Comparison of ENCODE assay signal across 20 mouse cellular contexts in genomic region chr3:86253791-86254190, GRCm38 (mm10). TPM values are rescaled to one million over a fixed set of nuclear protein-coding genes. Genes with fewer than 3 reads are reported as not detected.
DNase-seq lines count a peak whose midpoint lies in the region; ATAC-seq and TF ChIP-seq lines count a peak whose summit lies in the region.
"Had no signal": no experiment of that assay in that cellular context is flagged by ENCODE, and none has a peak within 500 bp of the region (broad histone marks: within the 10 kb centered on the region; RNA-seq: fewer than 3 reads in every experiment).

No protein-coding gene starts in this region.

- no peak for TF ChIP-seq CTCF in MEL (IDR thresholded peaks at IDR 0.05 in 2 of 3, conservative IDR thresholded peaks at IDR 0.05 in 1 of 3; ENCODE audit: control insufficient read depth in 1 of 3, insufficient read depth in 1 of 3, low read depth in 2 of 3, low read length in 3 of 3, poor library complexity in 1 of 3, severe bottlenecking in 1 of 3)
- TF ChIP-seq CTCF in liver, embryonic 14.5 days (IDR thresholded peaks at IDR 0.05; ENCODE audit: low read depth), result no peak

- H3K79me2 ChIP-seq in MEL (ENCODE audit: control insufficient read depth, insufficient read depth, low read length, poor library complexity), result peaks cover 1% of the 10 kb centered on the region; the same call in 1 of the 2 replicates

- no peak for TF ChIP-seq EP300 in MEL (IDR thresholded peaks at IDR 0.05; ENCODE audit: low read depth in 1 of 2, low read length in 2 of 2)
- TF ChIP-seq EP300 in liver, embryonic 14.5 days (IDR thresholded peaks at IDR 0.05; ENCODE audit: low read depth), result no peak

- no peak for ATAC-seq in liver, embryonic 11.5 days (replicated peaks; ENCODE audit: low FRiP score)
- ATAC-seq in liver, embryonic 14.5 days (ENCODE audit: insufficient read depth), result no peak
- no peak for ATAC-seq in forebrain, embryonic 13.5 days
- ATAC-seq: forebrain, embryonic 16.5 days had no signal

- H3K36me3 ChIP-seq in liver, embryonic 11.5 days (ENCODE audit: control insufficient read depth, insufficient read depth, low read length), result no peaks in the 10 kb centered on the region
- H3K36me3 ChIP-seq in MEL (ENCODE audit: control insufficient read depth in 1 of 2, insufficient read depth in 2 of 2, low read length in 2 of 2), result peaks cover 0 to 18% of the 10 kb centered on the region in 2 experiments; a peak in 2 of 4 replicates
- H3K36me3 ChIP-seq in liver, embryonic 14.5 days (replicated peaks; ENCODE audit: control insufficient read depth, insufficient read depth, low read depth), result no peaks in the 10 kb centered on the region
- no peaks in the 10 kb centered on the region for H3K36me3 ChIP-seq in forebrain, embryonic 13.5 days (ENCODE audit: poor library complexity, severe bottlenecking)
- H3K36me3 ChIP-seq: embryonic facial prominence, embryonic 12.5 days; hindbrain, embryonic 13.5 days; limb, embryonic 10.5 days had no signal

- 69% methylated on average over 1 of the region's 1 CpGs for WGBS in liver, embryonic 11.5 days
- WGBS in liver, embryonic 14.5 days (ENCODE audit: insufficient replicate concordance), result 65% methylated on average over 1 of the region's 1 CpGs
- WGBS in forebrain, embryonic 13.5 days, result 74% methylated on average over 1 of the region's 1 CpGs

- no peaks in the 10 kb centered on the region for H3K27me3 ChIP-seq in liver, embryonic 11.5 days (replicated peaks; ENCODE audit: control insufficient read depth, insufficient read depth, low read length)
- H3K27me3 ChIP-seq in MEL (ENCODE audit: control insufficient read depth in 1 of 2, insufficient read depth in 2 of 2, low read length in 2 of 2), result no peaks in the 10 kb centered on the region
- H3K27me3 ChIP-seq in liver, embryonic 14.5 days (ENCODE audit: control insufficient read depth, insufficient read depth, low read length), result no peaks in the 10 kb centered on the region
- no peaks in the 10 kb centered on the region for H3K27me3 ChIP-seq in forebrain, embryonic 13.5 days
- H3K27me3 ChIP-seq: embryonic facial prominence, embryonic 12.5 days; hindbrain, embryonic 13.5 days; megakaryocyte, embryonic 14.5 days had no signal

- TF ChIP-seq POLR2A in MEL (IDR thresholded peaks at IDR 0.05; ENCODE audit: control insufficient read depth in 1 of 2, insufficient read depth in 1 of 2, low read depth in 1 of 2, low read length in 2 of 2, poor library complexity in 1 of 2), result no peak

- H3K4me2 ChIP-seq in liver, embryonic 11.5 days, result no peak overlapping the region
- peak overlapping the region; percentile 11; the same call in 1 of the 2 replicates for H3K4me2 ChIP-seq in liver, embryonic 14.5 days (ENCODE audit: low read depth)
- H3K4me2 ChIP-seq in forebrain, embryonic 13.5 days, result no peak overlapping the region
- H3K4me2 ChIP-seq: embryonic facial prominence, embryonic 12.5 days; hindbrain, embryonic 13.5 days had no signal

- H3K4me1 ChIP-seq in liver, embryonic 11.5 days (replicated peaks; ENCODE audit: control insufficient read depth, insufficient read depth, low read length), result 0 out of 2 replicates have a peak, but pooled peaks cover 2% of the 10 kb centered on the region
- peaks cover 6 to 20% of the 10 kb centered on the region in 2 experiments for H3K4me1 ChIP-seq in MEL (ENCODE audit: control insufficient read depth in 1 of 2, insufficient read depth in 2 of 2, low read length in 2 of 2)
- peaks cover 21 to 24% of the 10 kb centered on the region in 2 experiments for H3K4me1 ChIP-seq in liver, embryonic 14.5 days (replicated peaks; ENCODE audit: control insufficient read depth in 2 of 2, insufficient read depth in 2 of 2, low read length in 1 of 2)
- H3K4me1 ChIP-seq in forebrain, embryonic 13.5 days, result no peaks in the 10 kb centered on the region
- H3K4me1 ChIP-seq: embryonic facial prominence, embryonic 12.5 days; hindbrain, embryonic 13.5 days; limb, embryonic 10.5 days had no signal

- H3K4me3 ChIP-seq in liver, embryonic 11.5 days (ENCODE audit: low read depth, low read length), result no peak overlapping the region
- no peak overlapping the region for H3K4me3 ChIP-seq in MEL (ENCODE audit: control insufficient read depth in 1 of 2, insufficient read depth in 1 of 2, low read depth in 2 of 2, low read length in 2 of 2)
- H3K4me3 ChIP-seq in liver, embryonic 14.5 days (ENCODE audit: insufficient read depth in 1 of 2, low read depth in 2 of 2, low read length in 2 of 2), result no peak overlapping the region
- no peak overlapping the region for H3K4me3 ChIP-seq in forebrain, embryonic 13.5 days
- H3K4me3 ChIP-seq: embryonic facial prominence, embryonic 12.5 days; hindbrain, embryonic 13.5 days; limb, embryonic 10.5 days; megakaryocyte, embryonic 14.5 days had no signal

- H3K9ac ChIP-seq in liver, embryonic 11.5 days (ENCODE audit: low read depth, low read length), result no peak overlapping the region
- H3K9ac ChIP-seq in MEL (ENCODE audit: control insufficient read depth, low read depth, low read length, poor library complexity, severe bottlenecking), result no peak overlapping the region
- H3K9ac ChIP-seq in liver, embryonic 14.5 days (replicated peaks), result no peak overlapping the region
- H3K9ac ChIP-seq in forebrain, embryonic 13.5 days, result no peak overlapping the region
- H3K9ac ChIP-seq: embryonic facial prominence, embryonic 12.5 days; hindbrain, embryonic 13.5 days had no signal

- TF ChIP-seq RAD21 in MEL (IDR thresholded peaks at IDR 0.05; ENCODE audit: low read depth, low read length), result no peak

- H3K9me3 ChIP-seq in liver, embryonic 11.5 days (ENCODE audit: control insufficient read depth, low read length), result no peaks in the 10 kb centered on the region
- no peaks in the 10 kb centered on the region for H3K9me3 ChIP-seq in MEL (replicated peaks; ENCODE audit: insufficient read depth, low read length)
- H3K9me3 ChIP-seq in liver, embryonic 14.5 days (ENCODE audit: control insufficient read depth, low read length), result no peaks in the 10 kb centered on the region
- H3K9me3 ChIP-seq in forebrain, embryonic 13.5 days (replicated peaks), result no peaks in the 10 kb centered on the region
- H3K9me3 ChIP-seq: embryonic facial prominence, embryonic 12.5 days; hindbrain, embryonic 13.5 days; limb, embryonic 10.5 days; megakaryocyte, embryonic 14.5 days had no signal

- H3K27ac ChIP-seq in liver, embryonic 11.5 days (ENCODE audit: low read depth, low read length), result no peak overlapping the region
- no peak overlapping the region for H3K27ac ChIP-seq in MEL (ENCODE audit: control insufficient read depth, low read depth, low read length)
- peak overlapping the region; percentile 20; the same call in 1 of the 2 replicates for H3K27ac ChIP-seq in liver, embryonic 14.5 days
- no peak overlapping the region for H3K27ac ChIP-seq in forebrain, embryonic 13.5 days
- H3K27ac ChIP-seq: embryonic facial prominence, embryonic 12.5 days; hindbrain, embryonic 13.5 days; limb, embryonic 10.5 days; stomach, postnatal 0 days had no signal

- DNase-seq in liver, result peak; percentile 38
- DNase-seq in liver, embryonic 11.5 days (ENCODE audit: low spot score), result no peak
- peak; percentile 29 for DNase-seq in MEL (ENCODE audit: low read depth, low spot score)
- peak; percentile 52 for DNase-seq in adrenal gland, postnatal 14 days
- DNase-seq in liver, embryonic 14.5 days (ENCODE audit: low read depth in 3 of 3, low spot score in 3 of 3), result peak in 1 of 3 experiments; percentile 14
- DNase-seq in layer of hippocampus, adult 9-10 months (ENCODE audit: low spot score), result no peak
- DNase-seq in gastrocnemius, adult 8-10 months (ENCODE audit: low spot score in 2 of 2), result no peak
- DNase-seq: gastrocnemius, postnatal 36 days; heart, postnatal 36 days; kidney, adult 11 months; midbrain, embryonic 14.5 days; thymus, adult 2 months; thymus, postnatal 4 days had no signal

TF ChIP-seq in MEL, 35 proteins besides CTCF, POLR2A, EP300 and RAD21:
- TF ChIP-seq SIN3A (IDR thresholded peaks at IDR 0.05; ENCODE audit: low read length) (no peak), KAT2A (conservative IDR thresholded peaks at IDR 0.05; ENCODE audit: low read depth, low read length) (no peak), USF2 (IDR thresholded peaks at IDR 0.05; ENCODE audit: borderline replicate concordance in 1 of 2, insufficient read depth in 1 of 2, low read depth in 1 of 2, low read length in 2 of 2) (no peak), POLR2AphosphoS2 (IDR thresholded peaks at IDR 0.05; ENCODE audit: low read length) (no peak), NRF1 (IDR thresholded peaks at IDR 0.05; ENCODE audit: insufficient read depth, low read depth, low read length, poor library complexity, severe bottlenecking) (no peak), TBP (IDR thresholded peaks at IDR 0.05; ENCODE audit: low read depth, low read length) (no peak), ZKSCAN1 (IDR thresholded peaks at IDR 0.05; ENCODE audit: low read depth, low read length) (no peak), ZMIZ1 (IDR thresholded peaks at IDR 0.05; ENCODE audit: low read depth, low read length) (no peak), ELF1 (IDR thresholded peaks at IDR 0.05; ENCODE audit: low read depth, low read length) (no peak), NELFE (IDR thresholded peaks at IDR 0.05; ENCODE audit: low read depth, low read length) (no peak), MYB (IDR thresholded peaks at IDR 0.05; ENCODE audit: low read depth, low read length) (no peak), GATA1 (IDR thresholded peaks at IDR 0.05; ENCODE audit: low read depth, low read length) (no peak), CHD1 (IDR thresholded peaks at IDR 0.05; ENCODE audit: low read depth, low read length) (no peak), USF1 (IDR thresholded peaks at IDR 0.05; ENCODE audit: low read depth, low read length) (no peak)

RNA-seq across cellular contexts. Expression of gene Lrba, which starts 29.3 kb away (rescaled TPM):
- 3.8 and 4.2 TPM in 2 replicates for polyA plus RNA-seq in liver, embryonic 11.5 days (2014; fragmentation: Nextera tagmentation; extraction: Ambion mirVana)
- total RNA-seq in MEL (2012; rRNA removed), result 10.9 and 14.8 TPM in 2 replicates
- 10 to 100 TPM in 1 of 2 experiments, not detected in 1; 17.9 TPM for polyA plus RNA-seq in MEL (2012; ENCODE audit: insufficient read depth in 1 of 2, insufficient read length in 2 of 2, low read depth in 1 of 2, low replicate concordance in 2 of 2, missing spikeins in 1 of 2)
- total RNA-seq in adrenal gland, postnatal 14 days (2021), result 30.0 and 31.2 TPM in 2 replicates
- 3.9 and 4.4 TPM in 2 replicates for polyA plus RNA-seq in liver, embryonic 14.5 days (2012; rRNA removed)
- 3.7 and 4.9 TPM in 2 replicates for polyA plus RNA-seq in liver, embryonic 14.5 days (2014; fragmentation: Nextera tagmentation; extraction: Ambion mirVana)
- 10 to 100 TPM; 25.0 to 29.4 (median 25.7) TPM for total RNA-seq in gastrocnemius, adult 8-10 months (2022)
- 2.1 and 3.0 TPM in 2 replicates for polyA plus RNA-seq in forebrain, embryonic 13.5 days (2015; fragmentation: Nextera tagmentation; extraction: Ambion mirVana)

Comparison
In these comparisons a context has a peak if more than half of its experiments do, and no peak if none do; other contexts are left out.
1. DNase-seq: peak in liver (single experiment), MEL (single experiment) and adrenal gland, postnatal 14 days (single experiment); none in liver, embryonic 11.5 days (single experiment), layer of hippocampus, adult 9-10 months (single experiment) and gastrocnemius, adult 8-10 months (0 of 2).